Mouse (Mus musculus) hindbrain, embryonic 10.5 days (tissue): ENCODE results near the gene Mak. TPM values are rescaled to one million over a fixed set of nuclear protein-coding genes. Genes with fewer than 3 reads are reported as not detected.
A peak's percentile ranks its signal among the peaks of the same experiment; 100 is the strongest.

Experiments
- DNase-seq: peaks from one replicate; pipeline ENCODE4 v3.0.0-alpha.2; 2017; ENCODE audit warnings: low spot score
- H3K27ac ChIP-seq: fragments of 300-500 bp; sonication (generic); 2 replicates; pipeline ENCODE4 v1.5.1; 2016; ENCODE audit warnings: mild to moderate bottlenecking, moderate library complexity
- H3K27me3 ChIP-seq: fragments of 300-500 bp; sonication (generic); 2 replicates; pipeline ENCODE4 v1.6.1; 2016; ENCODE audit warnings: mild to moderate bottlenecking; ENCODE audit not compliant: poor library complexity, insufficient read depth, severe bottlenecking
- H3K36me3 ChIP-seq: fragments of 300-500 bp; sonication (generic); 2 replicates; pipeline ENCODE4 v1.6.1; 2016; ENCODE audit warnings: mild to moderate bottlenecking, moderate library complexity
- H3K4me1 ChIP-seq: fragments of 300-500 bp; sonication (generic); replicated peaks from 2 replicates; pipeline ENCODE4 v1.6.1; 2016; ENCODE audit warnings: mild to moderate bottlenecking
- H3K4me3 ChIP-seq: fragments of 300-500 bp; sonication (generic); 2 replicates; pipeline ENCODE4 v1.5.1; 2016; ENCODE audit warnings: mild to moderate bottlenecking, moderate library complexity
- H3K9me3 ChIP-seq: fragments of 300-500 bp; sonication (generic); 2 replicates; pipeline ENCODE4 v1.6.1; 2016; ENCODE audit warnings: mild to moderate bottlenecking, moderate library complexity
- WGBS: fragments of 180-500 bp; shearing (Covaris S2); methylation state at CpG from one replicate; pipeline ENCODE4 v1.1.7; 2016; 5-methylcytosine and 5-hydroxymethylcytosine counted together
- polyA plus RNA-seq: library from polyadenylated mRNA; unstranded; fragments of >200 nt; fragmentation: Nextera tagmentation; extraction: Ambion mirVana; gene quantifications from 2 replicates; pipeline ENCODE4 v1.2.1, GENCODE M21; 2016

Gene Mak
- polyA plus RNA-seq, 1 experiment from 2014 or later, result 1.8 TPM

GRCm38 (mm10) chr13:41047280-41047679 is 32.2 kb downstream of the Mak start:
- H3K4me1 ChIP-seq, result 0 out of 2 replicates have a peak, but pooled peaks cover 2% of the 10 kb centered on the region
- H3K27me3 ChIP-seq, result no peaks in the 10 kb centered on the region
- 86% methylated on average over 6 of the region's 6 CpGs for WGBS
- H3K36me3 ChIP-seq, result no peaks in the 10 kb centered on the region
- H3K9me3 ChIP-seq, result no peaks in the 10 kb centered on the region
- H3K4me3 ChIP-seq, result no peak overlapping the region
- no peak overlapping the region for H3K27ac ChIP-seq
- DNase-seq, result no peak

GRCm38 (mm10) chr13:41045901-41046300 is 33.6 kb downstream of the Mak start:
- 91% methylated on average over 8 of the region's 8 CpGs for WGBS
- Histone ChIP-seq H3K4me1 (0 out of 2 replicates have a peak, but pooled peaks cover 2% of the 10 kb centered on the region), H3K4me3 (no peak overlapping the region), H3K27ac (no peak overlapping the region), H3K9me3 (no peaks in the 10 kb centered on the region), H3K36me3 (no peaks in the 10 kb centered on the region), H3K27me3 (no peaks in the 10 kb centered on the region)
- DNase-seq, result no peak

- DNase-seq, result no peak
- no peak overlapping the region for H3K4me3 ChIP-seq
- H3K27ac ChIP-seq, result no peak overlapping the region
- no peaks in the 10 kb centered on the region for H3K9me3 ChIP-seq
- H3K27me3 ChIP-seq, result no peaks in the 10 kb centered on the region
- no peaks in the 10 kb centered on the region for H3K36me3 ChIP-seq
- 95% methylated on average over 4 of the region's 4 CpGs for WGBS
- no peaks in the 10 kb centered on the region for H3K4me1 ChIP-seq
These were observed 37.0 kb downstream of the Mak start for GRCm38 (mm10) chr13:41042511-41042910.

GRCm38 (mm10) chr13:41030098-41030497 is 49.4 kb downstream of the Mak start:
- no peak overlapping the region for H3K4me3 ChIP-seq
- H3K4me1 ChIP-seq, result no peaks in the 10 kb centered on the region
- 84% methylated on average over 5 of the region's 5 CpGs for WGBS
- DNase-seq, result no peak
- H3K27me3 ChIP-seq, result no peaks in the 10 kb centered on the region
- H3K36me3 ChIP-seq, result no peaks in the 10 kb centered on the region
- H3K9me3 ChIP-seq, result no peaks in the 10 kb centered on the region
- H3K27ac ChIP-seq, result no peak overlapping the region

GRCm38 (mm10) chr13:41022099-41022498 is 57.4 kb downstream of the Mak start:
- no peaks in the 10 kb centered on the region for H3K9me3 ChIP-seq
- no peak for DNase-seq
- H3K4me3 ChIP-seq, result no peak overlapping the region
- no peaks in the 10 kb centered on the region for H3K27me3 ChIP-seq
- peaks cover 59% of the 10 kb centered on the region for H3K36me3 ChIP-seq
- peaks cover 10% of the 10 kb centered on the region for H3K4me1 ChIP-seq
- WGBS, result 92% methylated on average over 13 of the region's 13 CpGs
- no peak overlapping the region for H3K27ac ChIP-seq

- Histone ChIP-seq H3K4me3 (no peak overlapping the region), H3K27me3 (no peaks in the 10 kb centered on the region), H3K36me3 (peaks cover 59% of the 10 kb centered on the region), H3K9me3 (no peaks in the 10 kb centered on the region), H3K4me1 (peaks cover 15% of the 10 kb centered on the region), H3K27ac (no peak overlapping the region)
- no peak for DNase-seq
- WGBS, result 92% methylated on average over 6 of the region's 6 CpGs
These were observed 57.9 kb downstream of the Mak start for GRCm38 (mm10) chr13:41021607-41022006.

GRCm38 (mm10) chr13:41020494-41020893 is 59.0 kb downstream of the Mak start:
- 65% methylated on average over 7 of the region's 7 CpGs for WGBS
- H3K27ac ChIP-seq, result no peak overlapping the region
- H3K9me3 ChIP-seq, result no peaks in the 10 kb centered on the region
- peaks cover 59% of the 10 kb centered on the region for H3K36me3 ChIP-seq
- H3K4me1 ChIP-seq, result peaks cover 26% of the 10 kb centered on the region
- no peaks in the 10 kb centered on the region for H3K27me3 ChIP-seq
- DNase-seq, result no peak
- no peak overlapping the region for H3K4me3 ChIP-seq

GRCm38 (mm10) chr13:41018756-41019591 is 60.5 kb downstream of the Mak start:
- Histone ChIP-seq H3K9me3 (no peaks in the 10 kb centered on the region), H3K4me1 (peaks cover 28% of the 10 kb centered on the region), H3K4me3 (0 out of 2 replicates have a peak overlapping the region, but pooled peaks have one; percentile 23), H3K27me3 (no peaks in the 10 kb centered on the region), H3K27ac (0 out of 2 replicates have a peak overlapping the region, but pooled peaks have one; percentile 26), H3K36me3 (peaks cover 70% of the 10 kb centered on the region)
- DNase-seq, result no peak
- 89% methylated on average over 13 of the region's 13 CpGs for WGBS

- H3K27ac ChIP-seq, result no peak overlapping the region
- H3K27me3 ChIP-seq, result no peaks in the 10 kb centered on the region
- peaks cover 28% of the 10 kb centered on the region for H3K4me1 ChIP-seq
- H3K4me3 ChIP-seq, result peak overlapping the region; percentile 23
- no peak for DNase-seq
- WGBS, result 94% methylated on average over 9 of the region's 9 CpGs
- H3K9me3 ChIP-seq, result no peaks in the 10 kb centered on the region
- H3K36me3 ChIP-seq, result peaks cover 71% of the 10 kb centered on the region
These were observed 61.3 kb downstream of the Mak start for GRCm38 (mm10) chr13:41018236-41018635.

GRCm38 (mm10) chr13:41017832-41018231 is 61.7 kb downstream of the Mak start:
- 82% methylated on average over 4 of the region's 4 CpGs for WGBS
- H3K36me3 ChIP-seq, result peaks cover 71% of the 10 kb centered on the region
- peaks cover 28% of the 10 kb centered on the region for H3K4me1 ChIP-seq
- no peak for DNase-seq
- H3K4me3 ChIP-seq, result peak overlapping the region; percentile 23; the same call in 1 of the 2 replicates
- no peaks in the 10 kb centered on the region for H3K27me3 ChIP-seq
- no peak overlapping the region for H3K27ac ChIP-seq
- no peaks in the 10 kb centered on the region for H3K9me3 ChIP-seq

GRCm38 (mm10) chr13:41016797-41017405 is 62.6 kb downstream of the Mak start:
- H3K27ac ChIP-seq, result peak overlapping the region; percentile 92
- no peaks in the 10 kb centered on the region for H3K27me3 ChIP-seq
- peaks cover 73% of the 10 kb centered on the region for H3K36me3 ChIP-seq
- DNase-seq, result peak; percentile 22
- WGBS, result 41% methylated on average over 12 of the region's 12 CpGs
- H3K4me1 ChIP-seq, result peaks cover 28% of the 10 kb centered on the region
- H3K4me3 ChIP-seq, result peak overlapping the region; percentile 74
- H3K9me3 ChIP-seq, result no peaks in the 10 kb centered on the region

- Histone ChIP-seq H3K27ac (peak within 1 kb of the TSS; percentile 92), H3K36me3 (peaks cover 74% of the 10 kb centered on the region), H3K4me1 (peaks cover 28% of the 10 kb centered on the region), H3K9me3 (no peaks in the 10 kb centered on the region), H3K4me3 (peak within 1 kb of the TSS; percentile 74), H3K27me3 (no peaks in the 10 kb centered on the region)
- WGBS, result under 1% methylated on average over 43 of the region's 43 CpGs
- peak; percentile 95 for DNase-seq
These were observed 63.5 kb downstream of the Mak start, which contains the start of gene Tmem14c for GRCm38 (mm10) chr13:41015829-41016634. TSS of gene Tmem14c (plus strand) at chr13:41016292.
